Mouse (Mus musculus) CH12.LX (cell line): Measurements from ENCODE around the gene Ndufaf3.

Experiments used
- BHLHE40 ChIP-seq: IDR thresholded peaks from 2 replicates; pipeline ENCODE4 v1.6.1; 2011; ENCODE audit warnings: mild to moderate bottlenecking, low read depth, low read length, improper control_type of control experiment
- CTCF ChIP-seq, 2 experiments: IDR thresholded peaks in 1 of 2; conservative IDR thresholded peaks in 1 of 2; 2 replicates each; pipeline ENCODE4 v1.5.1; 2011 to 2012; ENCODE audit warnings: low read depth in 2 of 2, low read length in 2 of 2, improper control_type of control experiment in 1 of 2, inconsistent platforms in 1 of 2, mild to moderate bottlenecking in 1 of 2, moderate library complexity in 1 of 2
- EP300 ChIP-seq: IDR thresholded peaks from 2 replicates; pipeline ENCODE4 v1.6.1; 2011; ENCODE audit warnings: low read length, improper control_type of control experiment
- PAX5 ChIP-seq: IDR thresholded peaks from 2 replicates; pipeline ENCODE4 v1.6.1; 2012; ENCODE audit warnings: low read length, inconsistent platforms, mixed read lengths
- POLR2A ChIP-seq: IDR thresholded peaks from 2 replicates; pipeline ENCODE4 v1.6.1; 2011; ENCODE audit warnings: low read depth, mild to moderate bottlenecking, improper control_type of control experiment, low read length
- RCOR1 ChIP-seq: conservative IDR thresholded peaks from 2 replicates; pipeline ENCODE4 v1.6.1; 2012; ENCODE audit warnings: low read depth, mild to moderate bottlenecking, inconsistent platforms, low read length, improper control_type of control experiment
- SMC3 ChIP-seq: IDR thresholded peaks from 2 replicates; pipeline ENCODE4 v1.6.1; 2011; ENCODE audit warnings: low read depth, low read length, improper control_type of control experiment
- TBP ChIP-seq: conservative IDR thresholded peaks from 2 replicates; pipeline ENCODE4 v1.6.1; 2011; ENCODE audit warnings: low read depth, low read length, improper control_type of control experiment
- TCF12 ChIP-seq: IDR thresholded peaks from 2 replicates; pipeline ENCODE4 v1.6.1; 2014; ENCODE audit warnings: low read depth, mild to moderate bottlenecking, inconsistent platforms, low read length, improper control_type of control experiment
- UBTF ChIP-seq: IDR thresholded peaks from 2 replicates; pipeline ENCODE4 v1.6.1; 2012; ENCODE audit warnings: low read depth, mild to moderate bottlenecking, inconsistent platforms, low read length, improper control_type of control experiment, moderate library complexity
- USF1 ChIP-seq: IDR thresholded peaks from 2 replicates; pipeline ENCODE4 v1.6.1; 2014; ENCODE audit warnings: low read depth, mild to moderate bottlenecking, inconsistent platforms, low read length, improper control_type of control experiment
- ZC3H11A ChIP-seq: IDR thresholded peaks from 2 replicates; pipeline ENCODE4 v1.6.1; 2012; ENCODE audit warnings: low read depth, mild to moderate bottlenecking, inconsistent platforms, low read length, improper control_type of control experiment
- ZNF384 ChIP-seq: IDR thresholded peaks from 2 replicates; pipeline ENCODE4 v1.6.1; 2012; ENCODE audit warnings: low read depth, low read length, improper control_type of control experiment, inconsistent platforms

GRCm38 (mm10) chr9:108574921-108575320 lies 7.7 kb upstream of the Ndufaf3 start:
- TF ChIP-seq BHLHE40 (no peak), ZNF384 (no peak), CTCF (conservative IDR thresholded peaks at IDR 0.05 in 1 of 2, IDR thresholded peaks at IDR 0.05 in 1 of 2; ENCODE audit: low read depth in 2 of 2, low read length in 2 of 2) (no peak), EP300 (no peak), POLR2A (no peak), ZC3H11A (no peak), PAX5 (no peak), USF1 (no peak), RCOR1 (no peak), UBTF (no peak), SMC3 (no peak), TBP (no peak), TCF12 (no peak)
